Mouse (Mus musculus) heart, postnatal 4 days (tissue): Measurements from ENCODE around the gene Usp24. TPM values are rescaled to one million over a fixed set of nuclear protein-coding genes. Genes with fewer than 3 reads are reported as not detected.

Source experiments
- DNase-seq: peaks from one replicate; pipeline ENCODE4 v3.0.0; 2021
- total RNA-seq, 2 experiments: library from RNA; stranded (reverse); gene quantifications; 2 replicates each; pipeline ENCODE4 v1.2.3; 2021

Usp24 gene
- 10 to 100 TPM; 39.2 to 40.3 TPM for total RNA-seq

DNA sequence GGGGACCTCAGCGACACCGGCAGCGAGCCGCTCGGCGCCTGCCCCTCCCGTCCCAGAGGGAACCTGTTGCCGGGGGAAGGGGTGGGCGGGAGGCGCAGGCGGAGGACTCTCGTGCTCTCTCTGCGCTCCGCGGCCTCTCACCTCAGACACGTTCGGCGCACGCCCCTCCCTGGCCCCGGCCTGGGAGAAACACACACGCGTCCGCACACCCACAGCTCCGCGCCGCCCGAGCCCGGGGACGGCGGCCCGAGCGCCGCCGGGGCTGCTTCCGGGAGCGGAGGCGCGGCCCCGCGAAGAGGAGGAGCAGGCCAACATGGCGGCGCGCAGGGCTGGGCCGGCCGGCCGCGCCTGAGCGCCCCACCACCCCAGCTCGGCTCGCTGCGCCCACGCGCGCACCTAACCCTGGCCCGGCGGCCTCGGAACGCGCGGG lies at the start of gene Usp24:
Usp24 (plus strand) TSS at position 293 of the 430 bp plus-strand sequence.
- peak; percentile 77 for DNase-seq

DNA sequence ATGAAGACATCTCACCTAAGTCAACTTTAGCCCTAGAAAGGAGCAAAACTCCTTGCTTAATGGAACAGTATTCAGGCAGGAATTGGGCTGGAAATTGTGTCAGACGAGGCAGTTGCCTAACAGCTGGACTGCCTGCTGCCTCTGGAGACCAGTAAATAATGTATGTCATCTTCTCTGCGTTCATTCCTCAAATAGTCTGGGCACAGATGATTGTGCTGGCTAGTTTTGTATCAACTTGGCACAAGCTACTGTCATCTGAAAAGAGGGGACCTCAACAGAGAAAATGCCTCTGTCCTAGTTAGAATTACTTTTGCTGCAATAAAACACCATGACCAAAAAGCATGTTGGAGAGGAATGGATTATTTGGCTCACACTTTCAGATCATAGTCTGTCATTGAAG lies 39.1 kb upstream of the Usp24 start:
- no peak for DNase-seq

DNA sequence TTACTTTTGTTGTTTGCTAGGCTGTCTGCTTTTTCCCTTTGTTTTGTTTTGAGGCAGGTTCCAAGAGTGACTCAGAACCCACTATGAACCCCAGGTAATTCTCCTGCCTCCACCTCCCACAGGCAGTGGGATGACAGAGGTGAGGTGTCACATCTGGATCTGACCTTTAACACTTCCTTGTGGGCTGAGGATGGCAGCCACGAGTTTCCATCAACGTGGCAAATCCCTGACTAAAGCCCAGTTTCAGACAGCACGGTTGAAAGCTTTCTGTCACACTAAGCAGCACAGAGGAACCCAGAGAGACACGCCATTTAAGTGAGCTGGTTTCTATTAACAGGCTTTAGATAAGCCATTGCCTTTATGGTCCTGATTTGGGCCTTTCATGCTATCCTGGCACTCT lies 36.8 kb upstream of the Usp24 start:
- no peak for DNase-seq

DNA sequence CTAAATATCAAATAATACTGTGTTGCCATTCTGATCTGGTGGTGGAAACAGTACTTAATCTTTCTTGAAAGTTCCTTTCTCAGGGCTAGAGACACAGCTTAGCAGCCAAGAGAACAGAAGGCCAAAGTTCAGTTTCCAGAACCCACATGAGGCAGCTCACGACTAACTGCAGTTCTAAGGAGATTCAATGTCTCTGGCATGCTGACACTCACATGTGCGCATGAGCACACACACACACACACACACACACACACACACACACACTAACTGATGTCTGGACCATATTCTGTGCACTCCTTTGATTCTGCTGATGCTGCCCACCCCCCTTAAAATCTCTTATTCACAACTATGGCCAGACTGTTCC lies 34.9 kb upstream of the Usp24 start:
- no peak for DNase-seq

DNA sequence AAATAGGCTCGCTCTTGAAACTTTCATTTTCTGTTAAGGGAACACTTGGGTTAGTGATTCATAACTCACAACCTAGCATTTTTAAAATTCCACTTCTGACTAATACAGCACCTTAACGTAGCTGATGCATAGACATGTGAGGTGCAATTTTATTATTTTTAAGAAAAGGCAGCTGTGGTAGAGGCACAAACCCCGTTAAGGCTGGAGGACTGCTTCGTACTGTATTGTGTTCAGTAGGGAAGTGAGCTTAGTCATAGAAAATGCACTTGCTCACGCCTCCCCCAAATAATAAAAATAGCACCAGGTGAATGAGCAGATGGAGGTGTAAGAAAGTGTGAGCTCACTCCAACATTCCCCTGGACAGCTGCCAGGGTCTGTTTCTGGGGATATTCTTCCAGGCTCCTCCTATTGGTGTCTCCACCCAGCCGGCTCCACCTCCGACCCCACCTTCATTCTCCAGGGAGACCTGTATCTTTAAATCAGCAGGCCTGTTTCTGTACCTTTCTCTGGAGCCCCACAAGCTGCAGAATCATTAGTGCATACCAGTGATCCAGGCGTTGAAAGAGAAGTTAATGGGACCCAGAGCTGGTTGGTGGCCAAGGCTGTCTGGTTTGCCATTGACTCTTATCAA lies 34.4 kb upstream of the Usp24 start:
- peak; percentile 58 for DNase-seq

DNA sequence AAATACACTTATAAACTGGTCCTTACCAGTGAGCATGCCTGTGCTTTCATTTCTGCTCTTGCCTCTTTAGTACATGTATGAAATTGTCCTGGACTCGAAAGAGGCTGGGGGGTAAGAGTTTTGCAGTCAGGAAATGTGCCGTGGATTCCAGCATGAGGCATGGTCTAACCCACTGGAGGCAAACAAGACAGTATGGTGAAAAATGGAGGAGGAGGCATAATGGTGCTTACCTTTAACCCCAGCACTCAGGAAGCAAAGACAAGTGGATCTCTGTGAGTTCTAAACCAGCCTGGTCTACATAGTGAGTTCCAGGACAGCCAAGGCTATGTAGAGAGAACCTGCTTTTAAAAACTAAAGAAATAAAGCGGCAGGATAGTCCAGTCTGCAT lies 33.9 kb upstream of the Usp24 start:
- no peak for DNase-seq

DNA sequence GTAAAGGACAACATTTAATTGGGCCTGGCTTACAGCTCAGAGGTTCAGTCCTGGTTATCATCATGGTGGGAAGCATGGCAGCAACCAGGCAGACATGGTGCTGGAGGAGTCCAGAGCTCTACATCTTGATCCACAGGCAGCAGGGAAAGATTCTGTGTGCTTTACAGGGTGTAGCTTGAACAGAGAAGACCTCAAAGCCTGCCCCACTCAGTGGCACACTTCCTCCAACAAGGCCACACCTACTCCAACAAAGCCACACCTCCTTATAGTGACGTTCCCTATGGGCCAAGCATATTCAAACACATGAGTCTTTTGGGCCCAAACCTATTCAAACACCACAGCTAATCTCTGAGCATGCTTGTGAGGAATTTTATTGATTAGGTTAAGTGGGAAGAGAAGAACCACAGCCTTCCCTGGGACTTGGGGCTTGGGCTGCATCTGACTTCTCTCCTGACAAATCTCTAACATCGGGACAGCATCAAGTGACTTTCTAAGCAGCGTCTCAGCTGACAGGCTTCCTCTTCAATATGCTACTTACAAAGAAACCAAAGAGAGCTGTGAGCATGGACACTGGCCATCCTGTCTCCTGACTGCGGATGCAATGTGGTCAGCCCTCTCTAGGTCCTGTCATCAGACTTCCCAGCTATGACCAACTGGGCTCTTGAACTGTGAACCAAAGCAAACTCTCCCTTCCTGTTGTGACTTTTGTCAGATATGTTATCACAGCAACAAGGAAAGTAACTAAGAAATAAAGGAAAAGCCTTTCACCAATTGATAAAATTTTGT lies 28.9 kb upstream of the Usp24 start:
- DNase-seq: no peak

DNA sequence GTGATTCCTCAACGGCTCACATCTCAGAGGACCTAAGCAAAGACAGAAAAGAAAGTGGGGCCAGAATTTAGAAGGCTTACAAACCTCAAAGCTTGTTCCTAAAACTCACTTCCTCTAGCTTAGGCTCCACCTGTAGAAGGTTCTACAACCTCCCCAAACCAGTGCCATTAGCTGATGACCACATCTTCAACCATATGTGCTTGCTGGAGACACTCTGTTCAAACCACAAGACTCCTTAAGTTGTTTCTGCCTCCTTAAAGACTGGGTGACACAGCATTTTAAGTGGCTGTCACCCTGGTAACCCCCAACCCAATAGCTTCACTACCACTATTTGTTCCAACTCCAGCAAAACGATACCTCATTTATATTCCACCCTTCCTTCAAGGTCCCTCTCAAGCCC lies 25.8 kb upstream of the Usp24 start:
- no peak for DNase-seq

DNA sequence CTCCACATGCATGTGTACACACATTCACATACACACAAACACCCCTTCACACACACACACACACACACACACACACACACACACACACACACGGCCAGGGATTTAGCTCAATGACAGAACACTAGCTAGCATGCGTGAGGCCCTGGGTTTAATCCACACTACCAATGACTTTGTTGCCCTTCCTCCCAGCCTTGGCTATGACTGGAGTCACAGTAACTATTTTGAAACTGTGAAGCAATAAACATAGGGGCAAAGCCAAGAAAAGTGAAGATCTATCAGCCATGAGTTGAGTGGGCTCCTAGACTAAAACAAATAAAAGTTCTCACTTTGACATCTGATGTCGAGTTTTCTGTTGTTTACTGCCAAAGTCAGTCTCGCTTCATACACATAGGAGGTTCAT lies 23.2 kb upstream of the Usp24 start:
- no peak for DNase-seq

DNA sequence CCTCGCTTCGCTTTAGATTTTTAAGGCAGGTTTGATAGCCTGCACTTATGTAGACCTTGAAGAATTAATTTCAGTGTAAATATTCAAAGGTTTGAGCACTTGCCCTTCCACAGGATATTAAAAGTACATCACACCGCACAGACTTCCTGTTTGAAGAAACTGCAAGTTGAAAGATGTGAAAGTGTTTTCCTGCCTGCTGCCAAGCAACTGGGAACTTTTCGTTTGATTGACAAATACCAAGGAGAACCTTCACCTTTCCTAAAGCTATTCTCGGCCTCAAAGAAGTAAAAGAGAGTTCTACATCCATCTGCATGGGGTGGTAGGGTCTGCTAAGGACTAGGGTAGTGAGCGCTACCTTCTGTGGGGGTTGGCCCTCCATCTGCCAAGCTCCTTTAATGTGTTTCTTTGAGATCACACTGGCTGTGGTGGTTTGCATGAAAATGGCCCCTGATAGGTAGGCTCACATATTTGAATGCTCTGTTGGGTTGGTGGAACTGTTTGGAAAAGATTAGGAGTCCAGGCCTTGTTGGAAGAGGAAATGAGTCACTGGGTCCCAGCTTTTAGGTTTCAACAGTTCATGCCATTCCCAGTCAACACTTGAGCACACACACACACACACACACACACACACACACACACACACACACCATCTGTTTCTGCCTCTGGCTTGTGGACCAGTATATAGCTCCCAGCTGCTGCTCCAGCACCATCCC lies 22.5 kb upstream of the Usp24 start:
- no peak for DNase-seq

DNA sequence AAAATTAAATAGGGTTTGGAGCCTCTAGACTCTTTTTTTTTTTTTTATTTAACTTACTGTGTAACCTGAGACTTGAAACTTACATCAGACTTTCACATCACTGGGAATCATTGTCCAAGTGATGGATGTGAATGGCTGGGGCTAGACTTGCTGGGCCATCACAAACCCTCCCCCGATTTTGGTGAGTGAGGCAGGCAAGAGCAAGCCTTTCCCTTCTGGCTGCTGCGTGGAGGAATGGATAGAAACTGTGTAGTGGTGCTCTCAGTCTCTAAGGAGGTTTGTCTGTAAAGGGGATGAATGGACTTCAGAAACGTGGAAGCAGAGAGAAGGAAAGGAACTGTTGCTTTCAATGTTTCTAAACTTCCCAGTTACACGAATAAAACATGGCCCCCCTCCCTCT lies 20.3 kb upstream of the Usp24 start:
- DNase-seq: no peak

DNA sequence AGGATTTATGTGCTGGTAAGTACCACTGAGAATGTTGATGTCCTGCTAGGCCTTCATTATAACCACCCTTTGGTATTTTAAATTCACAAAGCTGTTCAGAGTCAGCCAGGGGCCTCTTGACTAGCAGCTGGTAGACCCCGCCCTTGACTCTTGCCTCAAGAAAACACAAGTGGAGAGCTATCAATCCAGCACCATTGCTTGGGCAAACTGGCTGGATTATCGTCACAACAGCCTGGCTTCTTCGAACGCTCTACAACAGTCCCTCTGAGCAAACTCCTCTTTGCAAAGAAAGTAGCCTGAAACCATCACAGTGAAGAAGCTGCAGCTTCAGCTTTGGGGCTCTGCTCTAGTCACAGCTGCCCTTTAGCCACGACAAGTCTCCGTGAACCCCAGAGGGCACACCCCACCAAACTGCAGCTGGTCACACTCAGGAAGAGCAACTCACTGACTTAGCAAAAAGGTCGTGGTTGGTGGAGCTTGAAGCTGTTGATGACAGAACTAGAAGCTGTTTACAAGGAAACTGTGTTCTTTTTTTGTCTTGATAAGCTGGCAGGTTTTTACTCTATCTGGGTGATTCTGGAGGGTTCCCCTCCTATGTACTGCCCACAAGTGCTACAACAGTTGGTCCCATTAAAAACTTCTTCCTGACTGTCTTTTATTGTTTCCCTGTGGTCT lies 19.5 kb upstream of the Usp24 start:
- no peak for DNase-seq

DNA sequence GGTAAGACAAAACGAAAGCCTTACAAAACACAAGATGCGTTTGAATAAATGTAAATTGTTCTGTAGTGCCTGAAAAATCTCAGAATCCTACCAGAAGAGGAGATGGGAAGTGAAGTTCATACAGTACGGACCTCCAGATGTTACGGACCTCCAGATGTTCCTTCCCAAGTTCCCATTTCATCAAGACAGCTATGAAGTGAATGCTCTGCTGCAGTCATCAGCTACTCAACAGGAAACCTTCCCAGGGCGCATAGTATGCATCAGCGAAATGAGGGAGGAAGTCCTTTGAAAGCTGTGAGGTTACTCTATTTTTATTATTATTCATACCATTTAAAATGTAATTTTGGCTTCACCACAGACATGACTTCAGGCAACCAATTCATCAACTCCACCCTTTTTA lies 14.7 kb upstream of the Usp24 start:
- no peak for DNase-seq

DNA sequence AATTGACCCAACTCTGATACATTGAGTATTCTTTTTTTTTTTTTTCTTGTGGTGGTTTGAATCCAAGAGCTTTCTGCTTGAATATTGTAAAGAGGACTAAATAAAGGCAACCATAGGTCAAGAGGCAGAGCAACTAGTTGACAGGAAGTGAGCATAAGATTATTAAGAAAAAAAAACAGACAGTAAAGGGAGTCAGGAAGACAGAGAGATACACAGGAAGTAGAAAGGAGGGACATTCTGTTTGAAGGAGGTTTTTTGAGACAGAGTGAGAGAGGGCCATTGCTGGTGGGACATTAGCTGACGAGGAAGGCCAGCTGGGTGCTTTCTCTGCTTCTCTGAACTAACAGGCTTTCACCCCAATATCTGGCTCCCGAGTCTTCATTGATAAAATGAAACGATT lies 7.9 kb upstream of the Usp24 start:
- no peak for DNase-seq

DNA sequence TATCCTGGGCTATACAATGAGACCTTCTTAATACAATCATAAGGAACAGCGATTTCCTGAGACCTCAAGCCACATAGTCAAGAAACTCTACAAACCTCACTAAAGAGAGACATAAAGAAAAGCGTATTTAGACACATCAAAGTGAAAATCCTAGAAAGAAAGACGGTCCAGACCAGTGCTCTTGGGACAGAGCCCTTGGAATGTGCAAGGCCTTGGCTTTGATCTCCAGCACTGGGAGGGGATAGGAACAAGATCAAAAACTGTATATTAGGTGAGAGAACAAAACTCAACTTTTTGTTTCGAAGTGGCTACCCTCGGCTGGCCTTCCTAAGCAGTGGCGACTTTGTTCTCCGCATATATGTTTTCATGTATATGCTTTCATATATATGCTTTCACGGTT lies 3.4 kb upstream of the Usp24 start:
- DNase-seq: no peak

DNA sequence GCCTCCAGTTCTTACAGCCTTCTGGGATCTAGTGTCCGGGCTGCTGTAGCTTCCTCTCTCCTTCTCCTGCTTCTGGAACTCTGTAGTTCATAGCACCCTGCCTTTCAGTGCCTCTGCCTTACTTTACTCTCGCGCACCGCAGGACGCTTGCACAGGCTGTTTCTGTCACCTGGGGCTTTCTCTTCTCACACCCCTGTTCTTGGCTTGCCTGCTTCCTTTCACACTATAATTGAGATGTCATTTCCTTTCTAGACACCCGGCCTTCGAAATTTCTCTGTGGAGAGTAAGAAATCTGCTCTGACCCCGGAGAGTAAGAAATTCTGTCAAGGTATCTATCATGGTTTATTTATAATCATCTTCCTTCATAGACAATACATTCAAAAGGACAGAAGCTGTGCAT lies 2.9 kb upstream of the Usp24 start:
- DNase-seq: no peak

DNA sequence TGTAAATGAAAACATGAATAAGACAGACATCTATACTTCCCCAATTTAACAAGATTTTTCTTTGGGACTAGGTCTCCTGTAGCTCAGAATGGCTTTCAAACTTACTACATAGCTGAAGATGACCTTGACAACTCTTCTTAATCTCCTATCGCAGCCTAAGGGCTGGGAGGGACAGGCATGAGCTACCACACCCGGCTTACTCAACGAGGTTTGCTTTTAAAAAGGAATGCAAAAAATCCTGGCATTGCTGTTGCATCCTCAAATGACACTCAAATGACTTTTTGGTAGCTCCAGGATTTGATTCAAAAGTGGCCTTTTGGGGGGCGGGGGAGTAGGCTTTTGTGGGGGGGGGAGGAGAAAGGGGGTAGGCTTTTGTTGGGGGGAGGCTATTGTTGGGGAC lies 2.1 kb upstream of the Usp24 start:
- no peak for DNase-seq

DNA sequence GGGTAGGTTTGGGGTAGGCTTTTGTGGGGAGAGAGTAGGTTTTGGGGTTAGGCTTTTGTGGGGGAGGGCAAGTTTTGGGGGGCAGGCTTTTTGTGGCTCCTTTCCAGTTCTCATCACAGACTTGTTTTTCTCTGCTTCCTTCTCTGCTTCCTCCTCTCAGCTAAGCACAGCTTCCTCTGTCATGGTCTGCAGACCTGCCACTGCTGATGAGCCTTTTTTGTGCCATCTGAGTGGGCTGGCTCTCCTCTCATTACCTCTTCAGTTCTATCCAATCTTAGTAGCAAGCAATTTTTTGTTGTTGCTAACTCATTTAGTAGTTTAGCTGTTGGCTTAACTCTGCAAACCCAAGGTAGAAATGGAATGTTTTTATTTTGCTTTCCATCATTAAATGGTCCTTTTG lies 1.7 kb upstream of the Usp24 start:
- DNase-seq: no peak

DNA sequence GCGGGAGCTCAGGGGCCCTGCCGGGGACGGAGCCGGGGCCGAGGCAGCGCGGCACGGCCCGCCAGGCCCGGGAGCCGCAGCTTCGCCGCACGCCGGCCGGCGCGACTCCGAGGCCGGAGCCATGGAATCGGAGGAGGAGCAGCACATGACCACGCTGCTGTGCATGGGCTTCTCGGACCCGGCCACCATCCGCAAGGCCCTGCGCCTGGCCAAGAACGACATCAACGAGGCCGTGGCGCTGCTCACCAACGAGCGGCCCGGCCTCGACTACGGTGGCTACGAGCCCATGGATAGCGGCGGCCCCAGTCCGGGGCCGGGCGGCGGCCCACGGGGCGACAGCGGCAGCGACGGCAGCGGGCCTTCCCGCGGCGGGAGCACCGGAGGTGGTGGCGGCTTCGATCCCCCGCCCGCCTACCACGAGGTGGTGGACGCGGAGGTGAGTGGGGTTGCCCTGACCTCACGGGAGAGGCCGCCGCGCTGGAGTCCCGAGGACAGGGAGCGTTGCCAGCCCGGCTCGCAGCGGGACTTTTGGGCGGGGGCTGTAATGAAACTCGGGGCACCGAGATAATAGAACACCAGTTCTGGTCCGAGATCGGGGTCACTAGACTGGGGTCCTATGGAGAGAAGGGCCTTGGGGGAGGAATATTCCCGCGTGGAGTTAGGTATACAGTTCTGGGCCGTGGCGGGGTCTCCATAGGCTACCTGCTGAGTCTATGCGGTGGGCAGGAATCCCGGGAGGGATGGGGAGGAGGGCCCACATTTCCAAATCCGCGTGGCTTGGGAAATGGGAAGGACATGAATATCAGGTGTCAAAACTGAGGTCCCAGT lies 552 bp downstream of the Usp24 start:
- peak; percentile 69 for DNase-seq

DNA sequence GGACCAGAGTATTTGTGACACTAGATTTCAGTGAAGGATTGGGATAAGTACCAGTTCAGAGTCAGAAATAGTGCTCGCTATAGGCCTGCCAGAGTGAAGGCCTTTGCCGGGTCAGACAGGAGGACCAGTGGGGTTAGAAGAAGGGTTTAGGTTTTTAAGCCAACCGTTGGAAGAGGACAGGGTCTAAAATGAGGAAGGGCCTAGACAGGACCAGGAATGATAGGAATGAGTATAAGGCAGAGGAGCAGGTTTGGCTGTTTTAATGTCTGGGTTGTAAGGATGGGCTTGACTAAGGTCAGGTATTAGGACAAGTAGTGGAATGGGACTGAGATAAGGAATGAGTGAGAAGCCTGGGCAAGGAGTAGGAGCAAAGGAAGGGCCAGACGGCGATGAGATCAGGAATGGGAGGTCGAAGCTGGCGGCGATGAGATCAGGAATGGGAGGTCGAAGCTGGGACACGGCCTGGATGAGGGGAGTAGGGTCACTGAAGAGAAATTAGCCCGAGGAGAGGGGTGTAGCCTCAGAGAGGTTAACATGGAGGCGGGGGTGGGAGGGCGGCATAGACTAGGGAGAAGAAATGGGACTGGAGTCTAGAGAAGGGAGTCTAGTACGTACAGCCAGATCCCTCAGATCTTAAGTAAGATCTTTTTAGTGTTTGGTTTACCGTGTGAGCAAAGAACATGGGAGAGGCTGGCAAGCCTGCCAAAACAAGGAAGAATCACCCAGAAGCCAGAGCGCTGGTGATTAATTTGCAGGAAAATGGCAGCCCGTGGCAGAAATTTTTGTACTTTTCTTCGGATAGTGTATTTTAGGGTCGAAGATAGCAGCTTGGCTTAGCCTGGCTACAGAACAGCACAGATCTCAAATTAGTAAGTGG lies 1.4 kb downstream of the Usp24 start:
- DNase-seq: peak; percentile 14

DNA sequence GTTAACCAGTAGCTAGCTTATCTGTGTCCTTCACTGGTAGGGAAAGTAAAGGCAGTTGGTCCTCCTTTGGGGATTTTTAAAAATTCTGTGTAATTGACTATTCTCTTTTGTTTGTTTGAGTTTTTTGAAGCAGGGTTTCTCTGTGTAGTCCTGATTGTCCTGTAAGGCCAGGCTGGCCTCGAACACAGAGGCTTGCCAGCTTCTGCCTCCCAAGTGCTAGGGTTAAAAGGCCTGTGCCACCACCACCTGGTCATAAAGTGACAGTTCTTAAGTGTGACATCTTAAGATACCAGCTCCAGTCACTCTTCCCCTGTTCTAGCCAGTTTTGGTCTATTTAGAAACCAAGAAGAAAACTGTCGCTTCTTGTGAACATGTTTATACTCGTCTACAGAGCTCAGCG lies 2.2 kb downstream of the Usp24 start:
- no peak for DNase-seq
